Mouse (Mus musculus) fibroblast of lung, adult 2 months (primary cell): ENCODE data around the gene Rev1.
A peak's percentile ranks its signal among the peaks of the same experiment; 100 is the strongest.
"Not testable (repeated sequence)": the region's sequence is repeated elsewhere in the genome, so short reads cannot be mapped to it uniquely, and the experiment has no call there.

ENCODE experiments used
- DNase-seq: peaks from one replicate; pipeline ENCODE4 v3.0.0-alpha.2; 2011; ENCODE audit warnings: low read depth

Gene Rev1

GRCm38 (mm10) chr1:38062156-38062555 is 67.4 kb downstream of the Rev1 start:
- DNase-seq: not testable (repeated sequence)

- DNase-seq: no peak
Measured at GRCm38 (mm10) chr1:38058417-38058816, 71.2 kb downstream of the Rev1 start.

GRCm38 (mm10) chr1:38055176-38055575 is 74.4 kb downstream of the Rev1 start:
- DNase-seq: no peak

- peak; percentile 8 for DNase-seq
Measured at GRCm38 (mm10) chr1:38049562-38049961, 80.0 kb downstream of the Rev1 start.

GRCm38 (mm10) chr1:38048121-38048520 is 81.5 kb downstream of the Rev1 start:
- DNase-seq: no peak

GRCm38 (mm10) chr1:38038898-38039297 is 90.7 kb downstream of the Rev1 start:
- DNase-seq: peak; percentile 13

- no peak for DNase-seq
Measured at GRCm38 (mm10) chr1:38037375-38037774, 92.2 kb downstream of the Rev1 start.

- no peak for DNase-seq
Measured at GRCm38 (mm10) chr1:38035521-38035920, 94.1 kb downstream of the Rev1 start.

- no peak for DNase-seq
Measured at GRCm38 (mm10) chr1:38031391-38031790, 98.2 kb downstream of the Rev1 start.

GRCm38 (mm10) chr1:38027301-38027700 is 102.3 kb downstream of the Rev1 start:
- DNase-seq: no peak

GRCm38 (mm10) chr1:38014551-38015203 is 114.9 kb downstream of the Rev1 start:
- no peak for DNase-seq

- no peak for DNase-seq
Measured at GRCm38 (mm10) chr1:38012509-38012908, 117.1 kb downstream of the Rev1 start.

- no peak for DNase-seq
Measured at GRCm38 (mm10) chr1:38012104-38012503, 117.5 kb downstream of the Rev1 start.

- DNase-seq: no peak
Measured at GRCm38 (mm10) chr1:38011647-38012046, 118.0 kb downstream of the Rev1 start.

- DNase-seq: no peak
Measured at GRCm38 (mm10) chr1:38006741-38007140, 122.9 kb downstream of the Rev1 start.

GRCm38 (mm10) chr1:38003046-38003445 is 126.6 kb downstream of the Rev1 start:
- no peak for DNase-seq
